Mouse (Mus musculus): ENCODE measurements at regions not wholly inside any gene's neighbourhood (a gene's known extent, or its start where the extent isn't known, plus 50 kb on each side); places are given as distances from the start of the nearest gene placed in this dataset.
A peak's percentile ranks its signal among the peaks of the same experiment; 100 is the strongest.

DNA sequence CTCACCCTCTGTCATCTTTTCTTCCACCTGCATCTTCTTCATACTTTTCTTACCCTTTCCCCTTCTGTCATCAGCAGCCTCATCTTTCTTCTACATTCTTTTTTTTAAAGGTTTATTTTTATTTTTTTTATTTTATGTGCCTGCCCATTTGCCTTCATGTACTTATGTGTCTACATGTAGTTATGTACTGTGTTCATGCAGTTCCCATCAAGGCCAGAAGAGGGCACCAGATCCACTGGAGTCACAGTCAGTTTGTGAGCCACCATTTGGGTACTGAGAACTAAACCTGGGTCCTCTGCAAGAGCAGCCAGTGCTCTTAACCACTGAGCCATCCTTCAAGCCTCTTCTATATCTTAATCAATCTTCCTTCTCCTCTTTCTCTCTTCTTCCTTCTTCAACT is 475.7 kb upstream of the Zmiz1 start:
- H3K4me3 ChIP-seq (ENCODE audit: control insufficient read depth in 1 of 2, insufficient read depth in 1 of 2, low read depth in 2 of 2, low read length in 2 of 2) = no peak overlapping the region
- H3K27ac ChIP-seq (ENCODE audit: control insufficient read depth, low read depth, low read length) = no peak overlapping the region
- peak; percentile 41 for DNase-seq (ENCODE audit: low read depth, low spot score)
- no peaks in the 10 kb centered on the region for H3K27me3 ChIP-seq (ENCODE audit: control insufficient read depth in 1 of 2, insufficient read depth in 2 of 2, low read length in 2 of 2)
- no peak overlapping the region for H3K9ac ChIP-seq (ENCODE audit: control insufficient read depth, low read depth, low read length, poor library complexity, severe bottlenecking)
- TF ChIP-seq NELFE (IDR thresholded peaks at IDR 0.05; ENCODE audit: low read depth, low read length) (no peak), RAD21 (IDR thresholded peaks at IDR 0.05; ENCODE audit: low read depth, low read length) (peak; percentile 49), ZC3H11A (IDR thresholded peaks at IDR 0.05; ENCODE audit: low read depth, low read length) (peak; percentile 19; the same call in 1 of the 2 replicates), CTCF (IDR thresholded peaks at IDR 0.05 in 2 of 3, conservative IDR thresholded peaks at IDR 0.05 in 1 of 3; ENCODE audit: control insufficient read depth in 1 of 3, insufficient read depth in 1 of 3, low read depth in 2 of 3, low read length in 3 of 3, poor library complexity in 1 of 3, severe bottlenecking in 1 of 3) (peak; percentile 47 to 54 (median 48); a peak in 5 of 6 replicates), SMC3 (IDR thresholded peaks at IDR 0.05; ENCODE audit: low read depth, low read length) (peak; percentile 47)
- H3K36me3 ChIP-seq (ENCODE audit: control insufficient read depth in 1 of 2, insufficient read depth in 2 of 2, low read length in 2 of 2) = no peaks in the 10 kb centered on the region
- H3K79me2 ChIP-seq (ENCODE audit: control insufficient read depth, insufficient read depth, low read length, poor library complexity) = no peaks in the 10 kb centered on the region
- H3K9me3 ChIP-seq (replicated peaks; ENCODE audit: insufficient read depth, low read length) = no peaks in the 10 kb centered on the region
- no peaks in the 10 kb centered on the region for H3K4me1 ChIP-seq (ENCODE audit: control insufficient read depth in 1 of 2, insufficient read depth in 2 of 2, low read length in 2 of 2)

DNA sequence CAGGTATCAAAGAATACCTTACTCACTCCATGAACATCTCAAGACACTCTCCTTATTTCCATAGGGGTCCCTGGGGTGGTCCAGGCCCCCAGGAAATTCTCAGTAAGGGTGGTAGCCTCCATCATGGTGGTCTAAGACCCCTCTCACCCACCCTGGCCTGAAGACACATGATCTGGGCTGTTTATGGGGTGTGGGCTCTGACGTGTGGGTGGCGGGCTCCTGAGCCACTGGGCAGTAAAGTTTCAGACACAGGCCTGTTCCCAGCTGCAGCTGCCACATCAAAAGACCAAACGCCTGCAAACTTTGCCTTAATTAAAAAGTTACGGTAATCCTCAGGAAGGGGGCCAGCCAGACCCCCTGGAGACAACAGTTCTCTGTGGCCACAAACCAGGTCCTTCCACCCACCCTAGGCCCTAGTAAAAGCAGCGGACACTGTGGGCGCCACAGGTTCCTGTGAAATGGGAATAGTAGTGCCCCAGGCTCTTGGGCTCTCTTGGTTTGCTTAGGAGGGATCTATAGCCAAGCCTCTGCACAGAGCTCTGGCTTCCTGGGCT is 473.1 kb upstream of the Zmiz1 start:
- DNase-seq (ENCODE audit: low read depth, low spot score) = no peak
- Histone ChIP-seq H3K27me3 (ENCODE audit: control insufficient read depth in 1 of 2, insufficient read depth in 2 of 2, low read length in 2 of 2) (no peaks in the 10 kb centered on the region), H3K4me1 (ENCODE audit: control insufficient read depth in 1 of 2, insufficient read depth in 2 of 2, low read length in 2 of 2) (no peaks in the 10 kb centered on the region), H3K4me3 (ENCODE audit: control insufficient read depth in 1 of 2, insufficient read depth in 1 of 2, low read depth in 2 of 2, low read length in 2 of 2) (no peak overlapping the region), H3K9me3 (replicated peaks; ENCODE audit: insufficient read depth, low read length) (no peaks in the 10 kb centered on the region), H3K79me2 (ENCODE audit: control insufficient read depth, insufficient read depth, low read length, poor library complexity) (no peaks in the 10 kb centered on the region), H3K9ac (ENCODE audit: control insufficient read depth, low read depth, low read length, poor library complexity, severe bottlenecking) (no peak overlapping the region), H3K36me3 (ENCODE audit: control insufficient read depth in 1 of 2, insufficient read depth in 2 of 2, low read length in 2 of 2) (no peaks in the 10 kb centered on the region), H3K27ac (ENCODE audit: control insufficient read depth, low read depth, low read length) (no peak overlapping the region)
- TF ChIP-seq GATA1 (IDR thresholded peaks at IDR 0.05; ENCODE audit: low read depth, low read length) (no peak), ZKSCAN1 (IDR thresholded peaks at IDR 0.05; ENCODE audit: low read depth, low read length) (no peak), ELF1 (IDR thresholded peaks at IDR 0.05; ENCODE audit: low read depth, low read length) (no peak), EP300 (IDR thresholded peaks at IDR 0.05; ENCODE audit: low read depth in 1 of 2, low read length in 2 of 2) (no peak), SMC3 (IDR thresholded peaks at IDR 0.05; ENCODE audit: low read depth, low read length) (no peak), HCFC1 (IDR thresholded peaks at IDR 0.05; ENCODE audit: low read depth, low read length) (no peak), MYC (IDR thresholded peaks at IDR 0.05; ENCODE audit: low read depth, low read length) (no peak), POLR2AphosphoS5 (IDR thresholded peaks at IDR 0.05; ENCODE audit: borderline replicate concordance, low read depth, low read length) (no peak), MEF2A (IDR thresholded peaks at IDR 0.05; ENCODE audit: extremely low read depth, insufficient replicate concordance, low read depth, low read length, poor library complexity, severe bottlenecking) (no peak)

DNA sequence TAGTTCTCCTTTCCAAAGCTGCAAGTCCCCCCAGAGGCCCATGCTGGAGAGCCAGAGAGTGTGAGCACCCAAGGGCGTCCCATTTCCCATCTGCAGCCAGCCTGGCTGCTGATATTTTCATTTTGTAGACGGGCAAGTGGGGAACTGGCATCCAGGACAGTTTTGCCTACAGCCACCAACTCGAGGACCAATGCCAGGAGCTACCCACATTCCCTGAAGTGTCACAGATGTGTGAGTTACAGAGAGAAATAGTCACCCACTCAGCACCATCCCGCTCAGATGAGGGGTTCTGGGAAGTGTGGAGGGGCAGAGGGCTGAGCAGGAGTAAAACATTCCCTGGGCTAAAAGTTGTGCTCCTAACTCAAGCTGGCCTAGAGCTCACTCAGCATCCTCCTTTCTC is 472.6 kb upstream of the Zmiz1 start:
- Histone ChIP-seq H3K4me1 (ENCODE audit: control insufficient read depth in 1 of 2, insufficient read depth in 2 of 2, low read length in 2 of 2) (no peaks in the 10 kb centered on the region), H3K9ac (ENCODE audit: control insufficient read depth, low read depth, low read length, poor library complexity, severe bottlenecking) (no peak overlapping the region), H3K27me3 (ENCODE audit: control insufficient read depth in 1 of 2, insufficient read depth in 2 of 2, low read length in 2 of 2) (no peaks in the 10 kb centered on the region), H3K79me2 (ENCODE audit: control insufficient read depth, insufficient read depth, low read length, poor library complexity) (no peaks in the 10 kb centered on the region), H3K9me3 (replicated peaks; ENCODE audit: insufficient read depth, low read length) (no peaks in the 10 kb centered on the region), H3K36me3 (ENCODE audit: control insufficient read depth in 1 of 2, insufficient read depth in 2 of 2, low read length in 2 of 2) (no peaks in the 10 kb centered on the region), H3K4me3 (ENCODE audit: control insufficient read depth in 1 of 2, insufficient read depth in 1 of 2, low read depth in 2 of 2, low read length in 2 of 2) (no peak overlapping the region), H3K27ac (ENCODE audit: control insufficient read depth, low read depth, low read length) (no peak overlapping the region)
- no peak for DNase-seq (ENCODE audit: low read depth, low spot score)
- no peak for TF ChIP-seq KAT2A (conservative IDR thresholded peaks at IDR 0.05; ENCODE audit: low read depth, low read length)
- no peak for TF ChIP-seq ZKSCAN1 (IDR thresholded peaks at IDR 0.05; ENCODE audit: low read depth, low read length)
- TF ChIP-seq JUND (IDR thresholded peaks at IDR 0.05; ENCODE audit: low read depth, low read length) = no peak
- no peak for TF ChIP-seq HCFC1 (IDR thresholded peaks at IDR 0.05; ENCODE audit: low read depth, low read length)
- TF ChIP-seq E2F4 (IDR thresholded peaks at IDR 0.05; ENCODE audit: borderline replicate concordance, low read depth, low read length) = no peak
- TF ChIP-seq ZC3H11A (IDR thresholded peaks at IDR 0.05; ENCODE audit: low read depth, low read length) = no peak
- no peak for TF ChIP-seq ELF1 (IDR thresholded peaks at IDR 0.05; ENCODE audit: low read depth, low read length)
- TF ChIP-seq ZNF384 (IDR thresholded peaks at IDR 0.05; ENCODE audit: low read depth, low read length) = no peak
- no peak for TF ChIP-seq UBTF (IDR thresholded peaks at IDR 0.05; ENCODE audit: borderline replicate concordance, insufficient read depth, low read depth, low read length)
- TF ChIP-seq MYB (IDR thresholded peaks at IDR 0.05; ENCODE audit: low read depth, low read length) = no peak
- TF ChIP-seq NELFE (IDR thresholded peaks at IDR 0.05; ENCODE audit: low read depth, low read length) = no peak
- no peak for TF ChIP-seq TBP (IDR thresholded peaks at IDR 0.05; ENCODE audit: low read depth, low read length)
- TF ChIP-seq ETS1 (IDR thresholded peaks at IDR 0.05; ENCODE audit: low read depth, low read length) = no peak
- no peak for TF ChIP-seq POLR2AphosphoS2 (IDR thresholded peaks at IDR 0.05; ENCODE audit: low read length)
- TF ChIP-seq TAL1 (IDR thresholded peaks at IDR 0.05; ENCODE audit: low read length) = no peak
- no peak for TF ChIP-seq RAD21 (IDR thresholded peaks at IDR 0.05; ENCODE audit: low read depth, low read length)
